Mouse (Mus musculus) large intestine, adult 2 months (tissue): ENCODE measurements at regions not wholly inside any gene's neighbourhood (a gene's known extent, or its start where the extent isn't known, plus 50 kb on each side); places are given as distances from the start of the nearest gene placed in this dataset.

Experiments used
- DNase-seq: peaks from one replicate; pipeline ENCODE4 v3.0.0-alpha.2; 2012; ENCODE audit warnings: low read depth, low spot score
- WGBS: fragments of 180-500 bp; shearing (Covaris S2); methylation state at CpG from one replicate; pipeline ENCODE4 v1.1.7; 2018; 5-methylcytosine and 5-hydroxymethylcytosine counted together

DNA sequence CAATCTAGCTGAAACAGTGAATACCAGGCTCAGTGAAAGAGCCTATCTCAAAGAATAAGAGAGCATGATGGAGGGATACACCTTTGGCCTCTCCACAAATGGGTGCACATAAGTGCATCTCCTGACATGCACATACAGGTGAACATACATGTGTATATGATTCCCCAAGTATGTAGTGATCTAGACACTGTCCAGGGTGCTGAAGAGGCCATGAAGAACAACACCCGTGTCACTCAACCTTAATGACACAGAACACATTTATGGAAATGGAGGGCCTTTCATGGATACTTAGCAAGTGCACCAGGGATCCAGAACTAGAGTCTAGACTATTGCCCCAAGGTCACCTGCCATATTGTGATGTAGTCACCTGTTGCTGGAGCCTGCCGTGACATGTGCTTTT, 56.9 kb downstream of the Spata19 start:
- WGBS: 76% methylated on average over 2 of the region's 2 CpGs

GRCm38 (mm10) chr9:27453924-27454652, 57.5 kb downstream of the Spata19 start:
- 57% methylated on average over 10 of the region's 10 CpGs for WGBS
- DNase-seq: no peak

More for the DNA sequence above, 56.9 kb downstream of the Spata19 start:
- no peak for DNase-seq

DNA sequence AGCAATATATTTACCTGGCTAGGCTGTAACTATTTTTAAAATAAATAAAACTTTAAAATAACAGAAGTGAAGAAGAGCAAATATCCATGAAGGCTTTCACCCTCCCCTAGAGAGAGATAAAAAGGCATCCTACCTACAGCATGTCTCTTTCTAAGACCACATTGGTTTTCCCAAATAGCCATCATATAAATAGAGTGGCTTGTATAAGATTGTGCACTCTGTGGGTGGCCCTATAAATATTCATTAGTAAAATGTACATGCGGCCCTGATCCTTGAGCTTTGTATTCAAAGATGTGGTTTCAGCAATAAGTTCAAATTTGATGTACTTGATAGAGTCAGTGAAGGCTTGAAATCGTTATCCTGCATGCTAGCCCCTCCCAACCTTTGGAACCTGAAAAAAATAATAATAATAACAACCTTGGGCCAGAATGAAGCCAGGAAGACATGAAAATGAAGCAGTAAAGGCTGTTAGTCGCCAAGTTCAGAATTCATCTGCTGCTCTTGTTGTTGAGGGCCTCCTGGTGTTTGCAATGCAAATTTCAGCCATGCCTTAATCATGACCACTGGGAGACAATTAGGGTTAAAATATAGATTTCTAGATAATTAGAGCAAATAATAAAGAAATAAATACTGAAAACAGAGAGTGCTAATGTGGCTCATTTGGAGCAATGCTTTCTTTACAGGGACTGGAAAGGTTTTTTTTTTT, 61.9 kb downstream of the Spata19 start:
- DNase-seq: no peak
- 37% methylated on average over 3 of the region's 3 CpGs for WGBS

GRCm38 (mm10) chr9:27461029-27461428, 64.4 kb downstream of the Spata19 start:
- DNase-seq: no peak
- WGBS: 33% methylated on average over 8 of the region's 8 CpGs

DNA sequence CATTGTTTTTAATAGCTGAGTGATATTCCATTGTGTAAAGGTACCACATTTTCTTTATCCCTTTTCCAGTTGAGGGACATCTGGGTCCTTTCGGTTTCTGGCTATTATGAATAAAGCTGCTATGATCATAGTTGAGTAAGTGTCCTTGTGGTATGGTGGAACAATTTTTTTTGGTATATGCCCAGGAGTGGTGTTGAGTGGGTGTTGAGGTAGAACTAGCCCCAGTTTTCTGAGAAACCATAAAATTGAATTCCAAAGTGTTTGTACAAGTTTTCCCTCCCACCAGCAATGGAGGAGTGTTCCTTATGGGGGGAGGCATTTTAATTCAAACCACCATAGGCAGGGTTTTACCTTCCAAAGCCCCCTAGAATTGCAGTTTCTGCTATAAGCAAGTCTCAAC, 67.4 kb downstream of the Spata19 start:
- no peak for DNase-seq
- WGBS: 92% methylated on average over 1 of the region's 1 CpGs

DNA sequence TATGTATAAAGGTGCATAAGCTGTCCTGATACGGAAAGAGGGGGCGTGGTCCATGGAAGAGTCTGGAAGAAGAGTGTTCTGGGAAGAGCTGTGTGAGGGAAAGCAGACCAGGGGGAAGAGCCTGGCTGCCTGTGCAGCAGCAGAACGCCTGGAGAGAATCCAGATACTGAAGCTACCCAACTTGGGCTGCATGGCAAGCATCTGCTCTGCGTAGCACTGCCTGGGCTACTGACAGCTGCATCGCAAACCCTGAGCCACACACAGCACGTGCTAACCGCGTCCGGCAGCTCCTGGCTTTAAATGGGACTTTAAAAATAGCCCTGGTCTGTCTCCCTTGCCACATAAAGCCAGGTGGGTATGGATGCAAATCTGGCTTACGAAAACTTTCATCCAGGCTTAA, 78.9 kb downstream of the Spata19 start:
- WGBS: 75% methylated on average over 10 of the region's 10 CpGs
- no peak for DNase-seq

DNA sequence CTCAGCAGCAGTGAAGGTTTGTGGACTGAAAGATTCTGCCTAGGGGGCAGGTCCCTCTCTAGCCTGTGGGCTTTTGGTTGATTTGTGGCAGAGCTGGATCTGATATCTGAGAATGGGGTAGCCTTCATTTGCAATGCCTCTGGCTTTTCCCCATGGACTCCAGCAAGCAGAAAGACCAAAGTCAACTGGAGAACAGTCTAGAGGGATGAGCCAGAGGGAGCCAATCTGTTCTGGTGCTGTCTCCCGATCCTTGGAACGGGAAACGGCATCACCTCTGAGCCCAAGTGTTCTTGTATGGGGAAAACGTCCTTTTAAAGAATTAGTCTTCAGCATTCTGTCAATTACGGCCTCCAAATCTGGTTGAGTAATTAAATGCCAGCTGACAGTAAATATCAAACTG, 80.0 kb downstream of the Spata19 start:
- DNase-seq: no peak
- 84% methylated on average over 5 of the region's 5 CpGs for WGBS

- DNase-seq: no peak
- 61% methylated on average over 4 of the region's 4 CpGs for WGBS
Observed at GRCm38 (mm10) chr9:27477079-27477687, 80.6 kb downstream of the Spata19 start.

- WGBS: 85% methylated on average over 3 of the region's 3 CpGs
- no peak for DNase-seq
Observed at GRCm38 (mm10) chr9:27478346-27478745, 81.7 kb downstream of the Spata19 start.

- 72% methylated on average over 6 of the region's 6 CpGs for WGBS
Observed at GRCm38 (mm10) chr9:27501816-27502215, 105.2 kb downstream of the Spata19 start.

GRCm38 (mm10) chr9:27509157-27509556, 112.6 kb downstream of the Spata19 start:
- DNase-seq: no peak
- WGBS: 70% methylated on average over 5 of the region's 5 CpGs

More at GRCm38 (mm10) chr9:27501816-27502215, 105.2 kb downstream of the Spata19 start:
- DNase-seq: no peak

DNA sequence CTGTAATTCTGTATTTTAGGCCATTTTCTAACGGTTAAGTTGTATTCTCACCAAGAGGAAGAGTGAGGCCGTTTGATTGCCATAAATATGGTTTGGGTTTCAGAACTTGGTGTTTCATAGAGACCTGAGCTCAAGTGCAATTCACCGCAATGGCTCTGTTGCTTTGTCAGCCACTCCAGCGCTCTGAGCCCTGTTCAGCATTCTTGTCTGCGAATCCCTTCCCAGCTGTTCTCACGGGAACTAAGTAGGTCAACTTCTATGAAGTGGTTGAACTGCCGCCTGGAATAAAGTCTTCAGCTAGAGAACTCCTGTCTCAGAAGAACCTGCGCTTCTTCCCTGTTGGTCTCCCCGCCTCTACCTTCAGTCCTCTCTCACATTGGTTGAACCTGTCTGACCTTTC, 113.1 kb downstream of the Spata19 start:
- DNase-seq: no peak
- 86% methylated on average over 9 of the region's 9 CpGs for WGBS

- 45% methylated on average over 2 of the region's 2 CpGs for WGBS
- no peak for DNase-seq
Observed at GRCm38 (mm10) chr9:27511161-27511560, 114.6 kb downstream of the Spata19 start.

DNA sequence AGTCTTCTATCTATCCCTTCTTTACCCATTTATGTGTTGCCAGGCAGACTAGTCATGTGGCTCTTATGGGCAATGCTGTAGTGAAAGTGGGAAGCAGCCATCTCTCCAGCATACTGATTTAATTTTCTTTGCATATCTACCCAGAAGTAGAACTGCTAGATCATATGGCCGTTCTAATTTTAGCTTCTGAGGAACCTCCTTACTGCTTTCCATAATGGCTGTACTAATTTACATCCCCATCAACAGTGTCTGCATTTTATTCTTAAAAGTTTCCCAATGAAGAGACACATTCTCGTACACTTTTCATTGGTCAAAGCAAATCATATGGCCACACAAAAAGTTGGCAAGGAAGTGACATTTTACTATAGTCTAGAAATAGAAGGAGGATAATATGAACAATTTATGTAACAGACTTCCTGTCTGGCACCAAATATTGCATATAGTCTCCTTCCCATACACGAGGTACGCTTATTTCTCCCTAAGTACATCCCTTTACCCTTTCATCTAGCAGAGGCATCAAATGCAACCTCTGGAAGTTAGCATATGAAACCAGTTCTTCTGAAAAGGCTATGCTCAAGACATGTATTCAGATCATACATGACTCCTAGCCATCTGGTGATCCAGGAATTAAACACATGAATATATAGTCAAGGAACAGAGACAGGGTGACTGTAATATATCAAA, 119.0 kb downstream of the Spata19 start:
- no peak for DNase-seq
- 77% methylated on average over 4 of the region's 4 CpGs for WGBS

GRCm38 (mm10) chr9:27518031-27518430, 121.4 kb downstream of the Spata19 start:
- 57% methylated on average over 4 of the region's 4 CpGs for WGBS
- no peak for DNase-seq

- 63% methylated on average over 5 of the region's 5 CpGs for WGBS
- no peak for DNase-seq
Observed at GRCm38 (mm10) chr9:27519711-27520110, 123.1 kb downstream of the Spata19 start.

DNA sequence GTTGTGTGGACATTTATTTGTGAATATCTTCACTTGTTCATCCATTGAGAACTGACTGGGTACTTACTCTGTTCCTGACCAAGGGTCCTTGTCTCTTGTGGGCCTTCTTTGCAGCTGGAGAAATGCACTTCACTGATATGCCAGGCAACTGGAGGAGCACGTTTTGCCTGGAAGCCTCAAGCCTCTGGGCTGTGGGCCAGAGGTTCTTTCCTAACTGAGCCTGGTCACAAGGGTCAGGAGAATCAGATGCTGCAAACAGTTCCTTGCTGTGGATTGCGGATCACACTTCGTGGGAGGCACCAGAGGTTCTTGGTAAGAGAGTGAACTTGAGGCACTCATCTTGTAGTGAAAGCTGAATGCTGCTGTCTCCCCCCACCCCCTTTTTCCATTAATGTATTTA, 124.6 kb downstream of the Spata19 start:
- WGBS: 52% methylated on average over 3 of the region's 3 CpGs
- DNase-seq: no peak

DNA sequence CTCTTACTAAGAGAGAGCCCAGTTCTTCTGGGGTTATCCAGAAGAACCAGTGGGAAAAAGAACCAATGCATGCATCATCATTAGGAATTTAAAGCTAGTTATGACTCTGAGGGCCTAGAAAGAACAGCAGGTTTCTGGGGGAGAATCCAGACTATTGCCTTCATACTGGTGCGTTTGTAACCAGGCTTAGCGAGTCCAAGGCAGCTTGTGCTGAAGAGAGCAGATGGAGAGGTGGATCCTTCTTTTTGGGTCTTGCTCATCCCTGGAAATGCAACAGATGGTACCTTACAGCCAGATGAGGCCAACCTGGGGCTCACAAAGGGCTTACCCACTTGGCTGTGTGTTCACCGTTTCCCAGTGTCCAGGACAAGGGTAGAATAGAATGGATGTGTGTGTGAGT, 130.1 kb downstream of the Spata19 start:
- 84% methylated on average over 3 of the region's 3 CpGs for WGBS
- DNase-seq: no peak

DNA sequence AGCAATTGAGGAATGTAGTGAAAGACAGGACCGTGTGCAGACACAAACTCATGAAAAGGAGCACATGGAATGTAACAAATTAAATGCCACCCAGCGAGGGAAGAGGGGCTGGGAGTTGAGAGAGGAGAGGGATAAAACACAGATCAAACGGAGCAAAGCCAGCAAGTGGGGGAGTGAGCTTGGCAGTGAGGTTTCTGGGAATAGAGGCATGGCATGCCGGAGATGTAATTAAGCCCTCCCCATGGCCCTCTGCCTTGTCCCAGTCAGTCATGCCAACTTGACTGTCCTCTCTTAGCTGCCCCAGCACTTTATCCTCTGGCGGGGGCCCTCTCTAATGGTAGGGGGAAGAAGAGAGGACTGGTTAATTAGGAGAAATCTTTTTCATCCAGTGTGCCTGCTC, 141.9 kb downstream of the Spata19 start:
- no peak for DNase-seq
- 36% methylated on average over 5 of the region's 5 CpGs for WGBS

DNA sequence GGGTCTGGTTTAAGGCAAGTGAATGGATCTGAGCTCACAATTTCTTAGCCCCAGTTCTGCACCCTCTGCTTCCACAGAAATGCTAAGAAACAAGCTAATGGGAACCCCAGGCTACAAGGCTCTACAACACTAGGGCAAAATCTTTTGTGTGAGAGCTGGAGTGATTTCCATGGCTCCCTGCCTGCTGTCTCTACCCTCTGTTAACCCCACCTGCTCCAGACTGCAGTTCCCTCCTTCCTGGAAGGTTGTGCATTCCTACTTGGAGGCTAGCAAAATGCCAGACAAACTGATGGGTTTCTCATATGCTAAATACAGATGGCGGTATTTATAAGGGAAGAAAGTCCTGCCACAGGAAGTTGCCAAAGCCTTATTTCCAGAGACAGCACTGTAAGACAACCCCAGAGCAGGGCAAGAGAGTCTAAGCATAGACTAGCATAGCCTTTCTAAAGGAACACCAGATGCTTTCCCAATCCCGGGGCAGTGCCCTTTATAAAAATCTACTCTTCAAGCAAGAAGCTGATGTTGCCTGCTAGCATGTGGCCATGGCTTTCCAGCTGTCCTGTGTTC, 145.1 kb downstream of the Spata19 start:
- DNase-seq: no peak
- 75% methylated on average over 2 of the region's 2 CpGs for WGBS
